Mouse (Mus musculus) G1E (cell line): Measurements from ENCODE around the gene Gzmd. TPM values are rescaled to one million over a fixed set of nuclear protein-coding genes. Genes with fewer than 3 reads are reported as not detected.

ENCODE experiments used
- ATAC-seq: 2 replicates; pipeline ENCODE4 v1.8.0; 2016; ENCODE audit warnings: mild to moderate bottlenecking; ENCODE audit not compliant: insufficient number of reproducible peaks, poor library complexity, low FRiP score, severe bottlenecking; ENCODE audit errors: extremely low read depth
- DNase-seq: peaks from one replicate; pipeline ENCODE4 v3.0.0; 2012; ENCODE audit warnings: low spot score
- H3K27me3 ChIP-seq: 2 replicates; pipeline ENCODE4 v1.6.1; 2012; ENCODE audit warnings: mild to moderate bottlenecking, low read length, inconsistent platforms; ENCODE audit not compliant: insufficient read depth
- H3K36me3 ChIP-seq: replicated peaks from 2 replicates; pipeline ENCODE3; 2012; ENCODE audit warnings: mild to moderate bottlenecking, inconsistent platforms
- H3K4me1 ChIP-seq: 2 replicates; pipeline ENCODE4 v1.6.1; 2012; ENCODE audit warnings: low read depth, low read length, inconsistent platforms, mixed read lengths; ENCODE audit not compliant: insufficient read depth
- H3K4me3 ChIP-seq: 2 replicates; pipeline ENCODE4 v1.5.1; 2012; ENCODE audit warnings: low read depth, mild to moderate bottlenecking, inconsistent platforms, low read length, moderate library complexity, mixed read lengths
- H3K9me3 ChIP-seq: replicated peaks from 2 replicates; pipeline ENCODE4 v1.6.1; 2012; ENCODE audit warnings: inconsistent platforms
- CTCF ChIP-seq: IDR thresholded peaks from 2 replicates; pipeline ENCODE4 v1.5.1; 2012; ENCODE audit warnings: low read depth, low read length, inconsistent platforms, mixed read lengths
- GATA1 ChIP-seq: IDR thresholded peaks from 2 replicates; pipeline ENCODE4 v1.6.1; 2012; ENCODE audit warnings: borderline replicate concordance, low read length, inconsistent platforms, mixed read lengths
- GATA2 ChIP-seq: IDR thresholded peaks from 2 replicates; pipeline ENCODE4 v1.6.1; 2012; ENCODE audit warnings: low read depth, low read length, inconsistent platforms, borderline replicate concordance
- POLR2AphosphoS5 ChIP-seq: IDR thresholded peaks from 2 replicates; pipeline ENCODE4 v1.6.1; 2012; ENCODE audit warnings: low read depth, low read length, inconsistent platforms; ENCODE audit not compliant: insufficient replicate concordance
- TAL1 ChIP-seq: conservative IDR thresholded peaks from 2 replicates; pipeline ENCODE4 v1.6.1; 2012; ENCODE audit warnings: low read depth, low read length, inconsistent platforms, mixed read lengths
- polyA plus RNA-seq: library from polyadenylated mRNA; stranded (reverse); fragments of >175 nt; gene quantifications from 2 replicates; pipeline ENCODE4 v1.2.3, GENCODE M21; 2012
- total RNA-seq, 2 experiments: library from RNA; stranded (forward) in 1 of 2; stranded (reverse) in 1 of 2; fragments of 200-1000 nt in 1 of 2; fragments of >200 nt in 1 of 2; fragmentation: Nextera tagmentation in 1 of 2; gene quantifications; 2 replicates each; pipeline ENCODE4 v1.2.3; 2014 to 2017

The Gzmd gene
- total and polyA plus RNA-seq, 3 experiments: not detected

- DNase-seq: no peak
- TF ChIP-seq GATA2: no peak
- H3K27me3 ChIP-seq: peaks cover 29% of the 10 kb centered on the region
- ATAC-seq: no peak
- H3K36me3 ChIP-seq: no peaks in the 10 kb centered on the region
- H3K4me3 ChIP-seq: no peak within 1 kb of the TSS
- H3K9me3 ChIP-seq: no peaks in the 10 kb centered on the region
- H3K4me1 ChIP-seq: no peaks in the 10 kb centered on the region
Measured at GRCm38 (mm10) chr14:56085167-56085566, 47.2 kb downstream of the Gzmd start, which contains the start of gene Mcpt8. TSS of gene Mcpt8 (minus strand) at chr14:56085273.

GRCm38 (mm10) chr14:56082016-56082415 is 50.4 kb downstream of the Gzmd start:
- Histone ChIP-seq H3K4me3 (no peak overlapping the region), H3K4me1 (no peaks in the 10 kb centered on the region), H3K9me3 (no peaks in the 10 kb centered on the region), H3K27me3 (peaks cover 22% of the 10 kb centered on the region), H3K36me3 (no peaks in the 10 kb centered on the region)
- TF ChIP-seq TAL1 (no peak), GATA2 (no peak), GATA1 (no peak), CTCF (no peak), POLR2AphosphoS5 (no peak)
- ATAC-seq (no peak), DNase-seq (no peak)

Other genes with a start within 250 kb of the Gzmd start
- gene Cbln3, start 248.2 kb downstream of the Gzmd start, total RNA-seq (2014; fragmentation: Nextera tagmentation): 0.53 TPM in 1 of 2 replicates, not detected in the other
- 0.58 and 0.66 TPM in 2 replicates for gene Cbln3, start 248.2 kb downstream of the Gzmd start, total RNA-seq (2017)
- 0.20 and 0.35 TPM in 2 replicates for gene Cbln3, start 248.2 kb downstream of the Gzmd start, polyA plus RNA-seq
- 25.6 and 29.4 TPM in 2 replicates for gene Khnyn, start 247.7 kb downstream of the Gzmd start, total RNA-seq (2014; fragmentation: Nextera tagmentation)
- 75.1 and 81.7 TPM in 2 replicates for gene Khnyn, start 247.7 kb downstream of the Gzmd start, total RNA-seq (2017)
- 12.6 and 15.5 TPM in 2 replicates for gene Khnyn, start 247.7 kb downstream of the Gzmd start, polyA plus RNA-seq
- gene Sdr39u1, start 232.3 kb downstream of the Gzmd start, total RNA-seq (2014; fragmentation: Nextera tagmentation): not detected in 2 replicates
- 2.2 and 2.8 TPM in 2 replicates for gene Sdr39u1, start 232.3 kb downstream of the Gzmd start, total RNA-seq (2017)
- not detected in 2 replicates for gene Sdr39u1, start 232.3 kb downstream of the Gzmd start, polyA plus RNA-seq
- not detected in 2 replicates for gene Cma1, start 187.9 kb downstream of the Gzmd start, total RNA-seq (2014; fragmentation: Nextera tagmentation)
- 194 and 209 TPM in 2 replicates for gene Cma1, start 187.9 kb downstream of the Gzmd start, total RNA-seq (2017)
- not detected in 2 replicates for gene Cma1, start 187.9 kb downstream of the Gzmd start, polyA plus RNA-seq
- not detected in 2 replicates for gene Cma2, start 181.6 kb downstream of the Gzmd start, total RNA-seq (2014; fragmentation: Nextera tagmentation)
- 0.87 and 1.2 TPM in 2 replicates for gene Cma2, start 181.6 kb downstream of the Gzmd start, total RNA-seq (2017)
- not detected in 2 replicates for gene Cma2, start 181.6 kb downstream of the Gzmd start, polyA plus RNA-seq
- gene Mcpt1, start 114.6 kb downstream of the Gzmd start, total RNA-seq (2014; fragmentation: Nextera tagmentation): 13.1 and 16.6 TPM in 2 replicates
- gene Mcpt1, start 114.6 kb downstream of the Gzmd start, total RNA-seq (2017): 1.6 and 3.3 TPM in 2 replicates
- gene Mcpt1, start 114.6 kb downstream of the Gzmd start, polyA plus RNA-seq: 0.07 and 0.27 TPM in 2 replicates
- 1.1 TPM in 1 of 2 replicates, not detected in the other for gene Mcpt9, start 102.1 kb downstream of the Gzmd start, total RNA-seq (2014; fragmentation: Nextera tagmentation)
- 0.05 TPM in 1 of 2 replicates, not detected in the other for gene Mcpt9, start 102.1 kb downstream of the Gzmd start, total RNA-seq (2017)
- not detected in 2 replicates for gene Mcpt9, start 102.1 kb downstream of the Gzmd start, polyA plus RNA-seq
- gene Mcpt2, start 90.6 kb downstream of the Gzmd start, total RNA-seq (2014; fragmentation: Nextera tagmentation): not detected in 2 replicates
- 1.1 and 2.4 TPM in 2 replicates for gene Mcpt2, start 90.6 kb downstream of the Gzmd start, total RNA-seq (2017)
- 0.06 TPM in 1 of 2 replicates, not detected in the other for gene Mcpt2, start 90.6 kb downstream of the Gzmd start, polyA plus RNA-seq
- not detected in 2 replicates for gene Mcpt4, start 70.3 kb downstream of the Gzmd start, total RNA-seq (2014; fragmentation: Nextera tagmentation)
- gene Mcpt4, start 70.3 kb downstream of the Gzmd start, total RNA-seq (2017): 0.46 and 0.66 TPM in 2 replicates
- not detected in 2 replicates for gene Mcpt4, start 70.3 kb downstream of the Gzmd start, polyA plus RNA-seq
- gene Mcpt8, start 47.3 kb downstream of the Gzmd start, total RNA-seq (2014; fragmentation: Nextera tagmentation): not detected in 2 replicates
- not detected in 2 replicates for gene Mcpt8, start 47.3 kb downstream of the Gzmd start, total RNA-seq (2017)
- gene Mcpt8, start 47.3 kb downstream of the Gzmd start, polyA plus RNA-seq: not detected in 2 replicates
- not detected in 2 replicates for gene Ctsg, start 30.0 kb downstream of the Gzmd start, total RNA-seq (2014; fragmentation: Nextera tagmentation)
- 0.11 and 0.35 TPM in 2 replicates for gene Ctsg, start 30.0 kb downstream of the Gzmd start, total RNA-seq (2017)
- gene Ctsg, start 30.0 kb downstream of the Gzmd start, polyA plus RNA-seq: 0.07 and 0.16 TPM in 2 replicates
- gene Gzme, start 12.0 kb downstream of the Gzmd start, total RNA-seq (2014; fragmentation: Nextera tagmentation): not detected in 2 replicates
- gene Gzme, start 12.0 kb downstream of the Gzmd start, total RNA-seq (2017): not detected in 2 replicates
- gene Gzme, start 12.0 kb downstream of the Gzmd start, polyA plus RNA-seq: not detected in 2 replicates
- not detected in 2 replicates for gene Gzmg, start 27.0 kb upstream of the Gzmd start, total RNA-seq (2014; fragmentation: Nextera tagmentation)
- not detected in 2 replicates for gene Gzmg, start 27.0 kb upstream of the Gzmd start, total RNA-seq (2017)
- gene Gzmg, start 27.0 kb upstream of the Gzmd start, polyA plus RNA-seq: not detected in 2 replicates
- not detected in 2 replicates for gene Gzmn, start 42.0 kb upstream of the Gzmd start, total RNA-seq (2014; fragmentation: Nextera tagmentation)
- gene Gzmn, start 42.0 kb upstream of the Gzmd start, total RNA-seq (2017): 0.12 TPM in 1 of 2 replicates, not detected in the other
- gene Gzmn, start 42.0 kb upstream of the Gzmd start, polyA plus RNA-seq: not detected in 2 replicates
- not detected in 2 replicates for gene Gzmf, start 78.8 kb upstream of the Gzmd start, total RNA-seq (2014; fragmentation: Nextera tagmentation)
- gene Gzmf, start 78.8 kb upstream of the Gzmd start, total RNA-seq (2017): 0.11 and 0.12 TPM in 2 replicates
- gene Gzmf, start 78.8 kb upstream of the Gzmd start, polyA plus RNA-seq: not detected in 2 replicates
- not detected in 2 replicates for gene Gzmc, start 102.0 kb upstream of the Gzmd start, total RNA-seq (2014; fragmentation: Nextera tagmentation)
- gene Gzmc, start 102.0 kb upstream of the Gzmd start, total RNA-seq (2017): not detected in 2 replicates
- gene Gzmc, start 102.0 kb upstream of the Gzmd start, polyA plus RNA-seq: not detected in 2 replicates
- 42.7 and 44.6 TPM in 2 replicates for gene Gzmb, start 129.7 kb upstream of the Gzmd start, total RNA-seq (2014; fragmentation: Nextera tagmentation)
- gene Gzmb, start 129.7 kb upstream of the Gzmd start, total RNA-seq (2017): 28.5 and 30.8 TPM in 2 replicates
- gene Gzmb, start 129.7 kb upstream of the Gzmd start, polyA plus RNA-seq: 0.39 and 1.1 TPM in 2 replicates
- gene Atp12a, start 232.5 kb upstream of the Gzmd start, total RNA-seq (2014; fragmentation: Nextera tagmentation): not detected in 2 replicates
- 0.11 TPM in 1 of 2 replicates, not detected in the other for gene Atp12a, start 232.5 kb upstream of the Gzmd start, total RNA-seq (2017)
- not detected in 2 replicates for gene Atp12a, start 232.5 kb upstream of the Gzmd start, polyA plus RNA-seq